Mouse (Mus musculus) R1 (cell line): Measurements from ENCODE around the gene Kif1bp.
A peak's percentile ranks its signal among the peaks of the same experiment; 100 is the strongest.
"Not testable (repeated sequence)": the region's sequence is repeated elsewhere in the genome, so short reads cannot be mapped to it uniquely, and the experiment has no call there.

Source experiments
- DNase-seq: peaks from one replicate; pipeline ENCODE4 v3.0.0-alpha.2; 2018; ENCODE audit warnings: low read depth, low spot score

The Kif1bp gene

DNA sequence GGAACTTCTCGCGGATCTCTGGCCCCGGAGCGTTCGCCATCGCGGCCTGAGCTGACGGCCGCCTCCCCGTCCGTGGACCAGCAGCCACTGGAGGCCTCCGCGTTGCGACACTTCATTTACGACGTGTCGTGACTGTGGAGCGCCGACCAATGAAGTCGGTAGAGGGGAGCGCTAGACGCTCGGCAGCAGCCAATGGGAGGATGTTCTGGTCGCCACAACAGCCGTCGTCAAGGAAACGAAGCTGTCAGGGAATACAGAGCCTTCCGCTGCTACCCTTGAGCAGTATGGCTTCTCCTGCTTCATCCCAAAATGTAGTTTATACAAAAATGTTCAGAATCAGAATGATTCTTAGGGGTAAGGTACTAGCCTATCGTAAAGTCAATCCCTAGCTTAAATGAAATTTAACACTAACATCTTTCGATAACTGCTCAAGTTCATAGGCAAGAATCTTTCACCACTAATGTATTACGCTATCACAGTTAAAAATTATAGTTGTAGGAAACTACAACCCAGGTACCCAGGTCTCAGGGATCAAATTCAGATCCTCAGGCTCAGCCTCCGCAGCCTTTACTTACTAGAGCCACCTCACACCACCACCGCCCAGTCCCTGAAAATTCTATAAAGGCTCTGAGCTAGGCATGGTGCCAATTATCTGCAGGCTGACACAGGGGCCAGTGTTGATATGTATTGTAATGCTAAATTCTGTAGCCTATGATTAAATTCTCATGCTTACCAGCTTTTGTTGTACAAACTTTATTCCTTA, at the start of gene Kif1bp:
Gene Kif1bp, minus strand, starts transcription at position 120 of the 763 bp plus-strand sequence.
- peak; percentile 99 for DNase-seq

DNA sequence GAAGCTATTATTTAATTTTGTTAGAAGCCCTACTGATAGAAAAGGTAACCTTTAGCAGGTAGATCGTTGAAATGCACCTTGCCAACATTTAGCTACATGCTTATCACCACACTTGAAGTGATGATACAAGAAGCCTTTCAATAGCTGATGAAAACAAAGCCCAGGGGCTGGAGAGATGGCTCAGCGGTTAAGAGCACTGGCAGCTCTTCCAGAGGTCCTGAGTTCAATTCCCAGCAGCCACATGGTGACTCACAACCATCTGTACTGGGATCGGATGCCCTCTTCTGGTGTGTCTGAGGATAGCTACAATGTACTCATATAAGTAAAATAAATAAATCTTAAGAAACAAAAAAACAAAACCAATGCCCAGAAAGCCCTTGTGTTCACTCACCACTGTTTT, 25.9 kb upstream of the Kif1bp start:
- DNase-seq: no peak

DNA sequence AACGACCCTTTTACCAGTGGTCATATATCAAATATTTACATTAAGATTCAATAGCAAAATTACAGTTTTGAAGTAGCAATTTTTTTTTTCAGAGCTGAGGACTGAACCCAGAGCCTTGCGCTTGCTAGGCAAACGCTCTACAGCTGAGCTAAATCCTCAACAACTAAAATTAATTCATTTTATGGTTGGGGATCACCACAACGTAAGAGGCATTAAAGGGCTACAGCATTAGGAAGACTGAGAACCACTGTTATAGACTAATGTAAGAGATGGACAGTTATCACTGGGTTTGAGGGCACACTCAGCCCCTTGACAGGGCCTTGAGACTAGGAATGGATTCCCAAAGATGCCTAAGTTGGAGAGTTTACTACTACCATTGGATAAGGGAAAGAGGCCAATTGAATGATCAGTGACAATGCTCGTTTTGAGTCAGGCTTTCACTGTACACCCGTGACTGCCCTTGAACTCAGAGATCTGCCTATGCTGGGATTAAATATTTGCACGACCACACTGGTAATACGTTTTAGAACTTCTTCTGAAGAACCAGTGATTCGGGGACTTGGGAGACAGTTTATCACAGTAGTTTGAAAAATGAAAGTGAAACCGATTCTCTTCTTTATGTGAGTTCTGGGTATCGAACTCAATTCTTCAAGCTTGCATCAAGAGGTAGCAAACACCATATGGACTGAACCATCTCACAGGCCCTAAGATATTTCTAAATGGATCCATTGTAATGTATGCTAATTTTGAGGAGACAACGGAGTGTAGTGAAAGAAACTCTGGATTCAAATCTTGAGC, 25.2 kb upstream of the Kif1bp start:
- no peak for DNase-seq

DNA sequence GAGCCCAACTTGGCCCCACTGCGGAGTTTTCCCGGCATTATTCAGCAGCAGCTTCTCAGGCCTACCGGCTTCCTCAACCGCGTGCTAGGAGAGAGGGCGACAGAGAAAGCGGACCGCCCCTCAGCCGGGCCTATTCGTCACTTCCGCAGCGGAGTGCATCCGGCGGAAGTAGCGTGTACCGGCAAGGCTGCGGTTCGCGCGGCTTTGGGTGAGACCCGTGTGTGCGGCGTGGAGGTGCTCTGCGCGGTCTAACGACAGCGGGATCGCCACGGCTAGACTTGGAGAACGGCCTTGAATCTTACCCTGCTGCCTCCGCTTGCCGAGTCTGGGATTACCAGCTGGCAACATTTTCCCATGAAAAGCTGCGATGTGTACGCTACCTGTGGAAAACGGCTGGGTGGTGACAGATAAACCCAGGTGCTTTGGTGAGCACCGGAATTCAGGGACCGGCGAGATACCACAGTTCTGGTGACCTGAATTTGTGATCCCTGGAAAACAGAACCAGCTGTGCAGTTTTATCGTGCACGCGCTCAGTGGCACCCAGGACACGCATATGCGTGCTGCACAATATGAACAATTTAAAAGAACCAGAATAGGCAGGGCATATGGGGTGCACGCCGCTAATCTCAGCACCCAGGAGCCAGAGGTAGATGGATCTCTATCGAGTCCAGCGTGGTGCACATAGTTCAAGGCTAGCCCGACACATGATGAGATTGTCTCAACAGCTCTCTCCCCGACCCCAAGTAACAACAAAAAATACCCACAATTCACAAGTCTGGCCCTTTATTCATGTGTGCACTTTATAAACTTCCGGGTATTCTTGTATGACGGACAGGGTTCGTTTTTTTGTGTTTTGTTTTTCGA, 24.2 kb upstream of the Kif1bp start, which contains the start of gene Ddx21:
Gene Ddx21, minus strand, starts transcription at position 105 of the 864 bp plus-strand sequence.
- peak; percentile 96 for DNase-seq

DNA sequence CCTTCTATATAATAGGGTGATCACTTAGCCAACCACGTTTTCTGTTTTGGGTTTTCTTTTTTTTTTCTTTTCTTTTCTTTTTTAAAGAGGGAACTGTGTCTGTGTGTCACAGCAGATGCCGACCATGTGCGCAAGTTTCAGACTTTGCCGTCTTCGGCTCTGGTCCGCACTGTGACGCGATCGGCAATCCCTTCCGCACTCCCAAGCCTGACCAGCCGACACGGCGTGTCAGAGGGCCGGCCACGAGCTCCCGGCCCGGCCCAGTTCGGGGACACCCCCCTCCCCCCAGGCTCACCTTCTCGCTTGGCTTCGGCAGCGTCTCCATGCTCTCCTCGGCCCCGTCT, 23.5 kb upstream of the Kif1bp start:
- DNase-seq: no peak

DNA sequence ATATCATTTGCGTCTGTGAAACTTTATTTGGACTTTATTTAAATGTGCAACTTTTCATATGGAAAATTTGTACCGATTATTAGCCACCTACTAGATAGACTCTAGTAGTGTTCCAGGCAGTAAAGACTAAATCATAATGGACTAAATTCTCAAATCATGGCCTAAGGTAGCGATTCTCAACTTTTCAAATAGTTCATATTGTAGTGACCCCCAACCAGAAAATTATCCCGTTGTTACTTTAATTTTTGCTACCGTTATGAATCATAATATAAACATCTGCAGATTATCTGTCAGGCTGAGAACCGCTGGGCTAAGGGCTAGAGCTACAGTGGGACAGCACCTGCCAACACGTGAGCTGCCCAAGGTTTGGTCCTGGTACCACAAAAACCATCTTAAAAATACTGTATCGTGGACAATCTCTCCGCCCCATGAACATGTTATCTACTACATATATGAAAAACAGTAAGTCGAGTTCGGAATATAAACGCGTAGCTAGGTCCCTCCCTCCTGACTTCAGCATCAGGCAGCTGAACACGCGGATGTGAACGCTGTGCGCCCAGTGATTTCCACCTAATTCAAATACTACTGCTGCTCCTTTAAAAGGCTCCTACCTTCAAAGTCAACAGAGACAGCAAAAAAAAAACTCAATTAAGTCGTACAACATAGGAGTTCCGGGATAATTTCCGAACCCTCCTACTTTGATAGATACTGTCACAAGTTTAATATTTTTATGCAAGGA, 23.0 kb upstream of the Kif1bp start:
- DNase-seq: peak; percentile 38

DNA sequence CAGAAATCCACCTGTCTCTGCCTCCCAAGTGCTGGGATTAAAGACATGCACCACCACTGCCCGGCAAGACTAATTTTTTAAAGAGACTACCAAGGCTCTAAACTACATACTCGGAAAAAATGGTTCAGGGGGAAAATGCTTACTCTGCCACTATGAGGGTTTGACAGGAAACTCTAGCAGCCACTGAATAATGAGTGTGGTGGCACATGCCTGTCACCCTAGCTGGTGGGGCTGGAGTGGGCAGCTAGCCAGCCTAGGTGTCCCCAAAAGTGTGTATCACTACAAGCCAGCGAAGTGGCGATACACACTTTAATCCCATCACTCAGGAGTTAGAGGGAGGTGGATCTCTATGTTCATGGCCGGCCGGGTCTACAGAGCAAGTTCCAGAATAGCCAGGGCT, 21.8 kb upstream of the Kif1bp start:
- no peak for DNase-seq

DNA sequence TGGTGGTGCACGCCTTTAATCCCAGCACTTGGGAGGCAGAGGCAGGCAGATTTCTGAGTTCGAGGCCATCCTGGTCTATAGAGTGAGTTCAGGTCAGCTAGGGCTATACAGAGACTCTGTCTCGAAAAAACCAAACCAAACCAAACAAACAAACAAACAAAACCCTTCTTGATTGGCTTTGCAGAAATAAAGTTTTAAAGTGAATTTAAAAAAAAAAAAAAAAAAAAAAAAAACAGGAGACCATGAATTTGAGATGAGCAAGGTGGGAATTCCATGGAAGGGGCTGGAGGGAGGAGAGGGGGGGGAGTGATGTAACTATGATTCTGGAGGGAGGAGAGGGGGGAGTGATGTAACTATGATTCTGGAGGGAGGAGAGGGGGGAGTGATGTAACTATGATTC, 21.1 kb upstream of the Kif1bp start:
- DNase-seq: not testable (repeated sequence)

DNA sequence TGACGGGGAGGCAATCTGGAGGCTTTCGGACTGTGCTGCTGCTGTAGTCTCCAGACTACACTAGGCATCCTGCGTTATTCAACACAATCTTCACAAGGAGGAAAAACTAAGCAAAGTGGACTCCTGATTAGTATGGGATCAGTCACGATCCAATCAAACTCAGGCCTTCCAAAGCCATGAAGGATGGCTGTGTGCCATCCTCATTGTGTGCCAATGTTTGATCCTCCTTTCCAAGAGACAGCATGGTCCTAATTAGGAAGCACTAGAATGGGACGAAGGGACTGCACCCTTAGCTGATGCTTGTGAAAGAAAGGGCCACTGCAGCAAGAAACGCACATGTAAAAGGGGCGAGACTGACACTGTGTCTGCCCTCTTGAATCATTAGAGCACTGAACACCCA, 14.2 kb upstream of the Kif1bp start:
- no peak for DNase-seq

DNA sequence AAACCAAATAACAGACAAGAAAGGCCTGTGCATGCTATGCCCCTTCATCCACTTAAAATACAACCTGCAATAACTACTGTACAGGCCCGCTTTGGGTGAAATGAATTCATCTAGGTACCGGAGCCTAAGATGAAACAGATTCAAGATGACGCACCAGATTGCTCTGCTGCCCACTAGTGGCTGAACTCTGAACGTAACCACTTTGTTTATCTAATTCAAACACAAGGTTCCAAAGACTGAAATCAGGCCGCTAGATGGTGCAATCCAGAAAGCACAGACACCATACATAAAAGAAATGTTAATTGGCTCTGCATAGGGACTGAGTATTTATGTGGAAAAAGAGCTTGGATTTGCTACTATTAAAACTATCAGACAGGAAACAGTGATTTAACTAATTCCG, 11.9 kb upstream of the Kif1bp start:
- DNase-seq: peak; percentile 94

DNA sequence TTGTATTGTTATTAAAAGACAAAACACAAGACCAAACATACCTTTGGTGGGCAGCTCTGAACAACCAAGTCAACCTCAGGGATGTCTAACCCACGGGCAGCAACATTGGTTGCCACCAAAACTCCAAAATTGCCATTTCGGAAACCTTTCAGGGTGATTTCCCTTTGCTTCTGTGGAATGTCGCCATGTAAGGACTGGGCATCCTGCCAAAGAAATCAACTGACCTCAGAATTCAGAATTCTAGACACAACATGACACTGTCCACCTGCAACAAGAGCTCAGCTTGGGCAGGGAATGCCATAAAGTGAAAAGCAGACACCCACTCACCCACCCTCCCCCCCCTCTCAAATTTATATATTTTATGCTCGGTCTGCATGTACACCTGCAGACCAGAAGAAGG, 10.4 kb upstream of the Kif1bp start:
- no peak for DNase-seq

DNA sequence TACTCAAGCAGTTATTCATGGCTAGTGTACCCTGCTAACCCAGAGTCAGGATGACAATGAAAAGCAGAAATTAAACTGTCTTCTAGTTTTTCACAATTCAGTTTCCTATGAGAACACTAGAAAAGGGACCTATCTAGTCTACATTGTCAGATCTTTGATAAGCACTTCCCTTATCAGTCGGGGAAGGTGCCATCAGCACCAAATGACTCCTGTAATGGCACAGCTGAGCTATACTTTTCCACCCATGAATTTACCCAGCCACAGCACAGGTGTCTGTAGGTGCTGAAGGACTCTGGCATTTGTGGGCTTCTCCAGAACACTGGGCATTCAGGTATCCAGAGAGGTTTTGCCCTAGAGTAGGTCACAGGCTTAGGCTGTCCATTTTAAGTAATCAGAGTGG, 5.0 kb upstream of the Kif1bp start:
- no peak for DNase-seq

DNA sequence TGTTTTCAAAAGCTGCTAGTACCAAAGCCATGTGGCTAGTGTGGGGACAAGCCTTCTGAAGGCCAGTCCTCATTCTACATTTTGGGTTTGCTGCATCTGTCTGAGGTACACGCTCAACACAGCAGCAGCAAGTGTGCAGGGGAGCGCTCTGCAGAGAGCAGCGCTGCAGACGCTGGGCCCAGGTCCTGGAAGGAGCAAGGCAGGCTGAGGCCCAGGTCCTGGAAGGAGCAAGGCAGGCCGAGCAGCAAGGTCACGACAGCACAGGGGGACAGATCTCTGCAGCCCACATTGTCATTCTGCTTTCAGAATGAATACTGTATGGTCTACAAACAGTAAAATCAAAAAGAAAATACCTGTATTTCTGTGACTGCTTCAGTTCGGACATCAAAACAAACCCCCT, 4.4 kb upstream of the Kif1bp start:
- peak; percentile 20 for DNase-seq

DNA sequence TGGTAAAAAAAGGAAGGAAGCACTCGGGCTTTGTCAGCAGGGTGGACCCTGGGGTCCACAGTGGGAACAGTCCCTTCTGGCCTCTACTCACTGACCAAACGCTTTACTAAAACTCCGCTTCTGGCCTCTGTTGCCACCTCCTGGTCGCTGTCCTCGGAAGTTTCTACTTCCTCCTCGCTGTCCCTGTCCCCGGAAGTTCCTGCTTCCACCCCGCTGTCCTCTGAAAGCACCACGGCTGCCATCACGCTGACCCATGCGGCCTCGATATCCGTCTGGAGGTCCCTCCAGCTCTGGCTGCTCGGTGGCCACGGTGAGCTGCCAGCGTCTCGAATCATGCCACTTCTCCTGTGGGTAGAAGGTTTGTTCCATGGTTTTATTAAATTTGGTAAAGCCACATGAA, 4.0 kb upstream of the Kif1bp start:
- no peak for DNase-seq

DNA sequence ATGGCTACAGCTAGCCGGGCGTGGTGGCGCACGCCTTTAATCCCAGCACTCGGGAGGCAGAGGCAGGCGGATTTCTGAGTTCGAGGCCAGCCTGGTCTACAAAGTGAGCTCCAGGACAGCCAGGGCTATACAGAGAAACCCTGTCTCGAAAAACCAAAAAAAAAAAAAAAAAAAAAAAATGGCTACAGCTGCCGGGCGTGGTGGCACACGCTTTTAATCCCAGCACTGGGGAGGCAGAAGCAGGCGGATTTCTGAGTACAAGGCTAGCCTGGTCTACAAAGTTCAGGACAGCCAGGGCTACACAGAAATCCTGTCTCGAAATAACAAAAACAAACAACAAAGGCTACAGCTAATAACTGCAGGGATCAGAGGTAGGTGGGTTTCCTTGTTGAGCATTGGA, 872 bp upstream of the Kif1bp start:
- not testable (repeated sequence) for DNase-seq

DNA sequence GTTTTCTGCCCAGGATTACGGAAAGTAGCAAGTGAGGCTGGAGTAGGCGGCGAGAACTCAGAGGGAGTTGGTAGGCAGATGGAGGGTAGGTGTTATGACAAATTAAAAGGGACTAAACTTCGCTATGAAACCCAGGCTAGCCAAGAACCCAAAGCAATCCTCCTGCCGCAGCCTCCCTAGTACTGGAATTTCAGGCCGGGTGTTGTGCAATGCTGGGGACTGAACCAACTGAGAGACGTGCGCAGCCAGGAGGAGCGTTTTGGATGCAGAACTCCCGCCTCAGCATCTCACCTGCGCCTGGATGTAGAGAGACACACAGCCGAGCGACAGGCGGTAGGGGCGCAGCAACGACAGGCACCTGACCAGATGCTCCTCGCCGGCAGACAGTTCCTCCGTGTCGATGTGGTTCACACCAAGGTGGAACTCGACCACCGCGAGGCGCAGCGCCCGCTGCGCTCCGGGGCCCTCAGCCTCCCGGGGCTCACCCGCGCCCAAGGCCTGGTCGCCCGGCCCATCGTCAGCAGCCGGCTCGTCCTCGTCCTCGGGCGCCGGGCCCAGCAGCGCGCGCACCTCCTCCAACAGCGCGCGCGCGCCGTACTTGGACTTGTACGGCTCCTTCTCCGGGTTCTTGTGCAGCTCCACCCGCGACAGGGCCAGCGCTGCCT, 452 bp downstream of the Kif1bp start:
- peak; percentile 73 for DNase-seq

DNA sequence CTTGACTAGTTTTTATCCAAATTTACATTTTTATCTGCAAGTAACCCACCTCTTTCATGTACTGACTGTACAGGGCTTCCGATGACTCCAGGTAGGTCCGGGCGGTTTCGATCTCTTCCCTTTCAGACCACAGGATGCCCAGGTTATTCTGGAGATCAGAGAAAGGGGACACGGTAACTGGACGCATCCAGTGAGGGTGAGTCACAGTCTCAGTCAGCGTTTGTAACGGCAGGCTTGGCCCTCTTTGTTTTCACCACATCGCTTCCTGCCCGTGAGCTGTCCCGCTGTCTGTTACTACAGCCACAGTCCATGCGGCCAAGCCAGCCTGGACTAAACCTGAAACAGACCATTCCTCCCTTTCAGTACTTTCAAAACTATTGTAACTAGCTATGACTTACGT, 3.3 kb downstream of the Kif1bp start:
- DNase-seq: no peak

DNA sequence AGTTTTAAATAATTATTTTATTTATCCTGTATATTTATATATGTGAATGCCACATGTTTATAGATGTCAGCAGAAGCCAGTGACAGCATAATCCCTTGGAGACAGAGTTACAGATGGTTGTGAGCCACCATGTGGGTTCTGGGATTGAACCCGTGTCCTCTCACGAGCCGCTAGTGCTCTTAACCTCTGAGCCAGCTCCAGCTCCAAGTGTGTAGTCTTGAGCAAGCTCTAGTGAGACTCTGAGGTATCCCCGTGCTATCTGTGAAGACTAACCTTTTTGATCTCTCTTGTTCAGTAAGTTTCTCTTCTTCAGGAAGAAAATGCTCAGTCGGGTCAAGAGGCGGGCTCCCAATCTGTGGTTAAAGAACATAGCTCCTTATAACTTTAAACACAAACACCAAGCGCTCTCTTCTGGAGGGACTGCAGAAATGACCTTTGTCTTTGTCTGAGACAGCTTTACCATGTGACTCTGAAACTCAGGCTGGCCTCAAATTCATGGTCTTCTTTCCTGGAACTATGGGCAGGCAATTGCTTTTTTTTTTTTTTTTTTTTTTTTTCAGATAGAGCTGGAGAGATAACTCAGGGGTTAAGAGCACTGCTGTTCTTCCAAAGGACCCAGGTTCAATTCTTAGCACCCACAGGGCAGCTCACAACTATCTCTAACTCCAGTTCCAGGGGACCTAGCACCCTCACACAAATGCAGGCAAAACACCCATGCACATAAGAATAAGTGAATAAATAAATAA, 8.0 kb downstream of the Kif1bp start:
- DNase-seq: no peak

DNA sequence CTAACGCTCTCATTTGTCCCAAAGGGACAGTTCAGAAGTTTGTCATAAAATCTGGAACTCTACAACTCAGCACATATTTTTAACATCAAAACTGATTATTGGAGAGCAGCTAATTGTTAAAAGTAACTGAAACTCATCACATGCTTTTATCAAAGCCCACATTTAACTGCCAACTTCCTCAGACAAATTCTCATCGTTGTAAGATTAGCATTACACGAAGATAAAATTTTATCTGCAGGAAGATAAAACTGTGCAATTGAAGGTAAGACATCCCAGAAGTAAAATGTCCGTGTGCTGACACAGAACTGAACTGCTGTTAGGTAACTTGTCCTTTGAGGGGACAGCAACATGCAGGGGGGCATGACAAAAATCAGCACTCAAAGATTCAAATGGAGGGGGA, 9.4 kb downstream of the Kif1bp start:
- no peak for DNase-seq

DNA sequence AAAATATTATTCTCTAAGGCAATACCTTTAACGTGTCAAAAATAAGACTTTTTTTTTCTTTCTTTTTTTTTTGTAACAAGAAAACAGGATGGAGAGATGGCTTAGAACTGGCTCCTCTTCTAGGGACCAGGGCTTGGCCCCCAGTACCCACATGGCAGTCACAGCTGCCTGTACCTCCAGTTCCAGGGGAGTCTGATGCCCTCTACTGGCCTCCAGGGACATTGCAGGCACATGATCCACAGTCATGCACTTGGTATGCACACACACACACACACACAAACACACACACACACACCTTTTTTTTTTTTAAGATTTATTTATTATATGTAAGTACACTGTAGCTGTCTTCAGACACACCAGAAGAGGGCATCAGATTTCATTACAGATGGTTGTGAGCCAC, 20.5 kb downstream of the Kif1bp start:
- DNase-seq: peak; percentile 81
